Comparison of ENCODE assay signal across 16 mouse cellular contexts in the genomic region with DNA sequence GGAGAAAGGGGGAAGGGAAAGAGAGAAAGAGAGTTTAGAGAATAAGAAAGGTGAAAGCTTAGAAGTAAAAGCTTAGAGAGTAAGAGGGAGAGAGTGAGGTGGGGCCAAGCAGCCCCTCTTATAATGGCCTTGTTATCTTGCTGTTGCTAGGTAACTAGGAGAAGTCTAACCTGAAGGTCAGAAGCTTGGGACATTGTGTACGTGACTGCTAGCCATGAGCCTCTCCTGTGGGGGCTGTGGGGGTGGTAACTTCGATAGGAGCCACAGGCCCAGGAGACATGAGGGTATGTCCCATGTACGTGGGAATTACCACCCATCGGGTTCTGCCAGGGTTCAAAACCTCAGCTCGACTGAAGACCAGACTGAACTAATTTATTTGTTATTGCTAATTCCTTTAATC.
DNase-seq lines count a peak whose midpoint lies in the region; ATAC-seq and TF ChIP-seq lines count a peak whose summit lies in the region.
"Had no signal": no experiment of that assay in that cellular context is flagged by ENCODE, and none has a peak within 500 bp of the region (broad histone marks: within the 10 kb centered on the region; RNA-seq: fewer than 3 reads in every experiment).

No protein-coding gene starts in this region.

- 0 out of 2 replicates have a peak overlapping the region, but pooled peaks have one; percentile 2 for H3K27ac ChIP-seq in kidney, postnatal 0 days
- H3K27ac ChIP-seq in kidney, embryonic 15.5 days, result no peak overlapping the region
- peak overlapping the region; percentile 72 for H3K27ac ChIP-seq in heart, embryonic 13.5 days (replicated peaks)

- no peaks in the 10 kb centered on the region; the same call in 1 of the 2 replicates for H3K9me3 ChIP-seq in kidney, postnatal 0 days (replicated peaks; ENCODE audit: low read length)
- H3K9me3 ChIP-seq in kidney, embryonic 15.5 days (replicated peaks), result peaks cover 7% of the 10 kb centered on the region; the same call in 1 of the 2 replicates
- peaks cover 12% of the 10 kb centered on the region for H3K9me3 ChIP-seq in heart, embryonic 13.5 days

- H3K9ac ChIP-seq in kidney, postnatal 0 days (ENCODE audit: low read depth, low read length), result no peak overlapping the region
- H3K9ac ChIP-seq in kidney, embryonic 15.5 days, result no peak overlapping the region
- no peak overlapping the region for H3K9ac ChIP-seq in heart, embryonic 13.5 days
- H3K9ac ChIP-seq: liver, postnatal 0 days had no signal

- no peaks in the 10 kb centered on the region for H3K27me3 ChIP-seq in kidney, postnatal 0 days (ENCODE audit: insufficient read depth, low read length)
- H3K27me3 ChIP-seq in kidney, embryonic 15.5 days, result no peaks in the 10 kb centered on the region
- H3K27me3 ChIP-seq in heart, embryonic 13.5 days (replicated peaks), result no peaks in the 10 kb centered on the region

- H3K36me3 ChIP-seq in kidney, postnatal 0 days (ENCODE audit: insufficient read depth, low read length), result 0 out of 2 replicates have a peak, but pooled peaks cover 3% of the 10 kb centered on the region
- H3K36me3 ChIP-seq in kidney, embryonic 15.5 days, result peaks cover 16% of the 10 kb centered on the region
- peaks cover 13% of the 10 kb centered on the region for H3K36me3 ChIP-seq in heart, embryonic 13.5 days

- no peak for ATAC-seq in kidney, postnatal 0 days (replicated peaks; ENCODE audit: low FRiP score, low read depth)
- no peak for ATAC-seq in kidney, embryonic 15.5 days (replicated peaks; ENCODE audit: low FRiP score)
- no peak for ATAC-seq in heart, embryonic 13.5 days (ENCODE audit: extremely low read depth, insufficient number of reproducible peaks, low FRiP score, low TSS enrichment)
- ATAC-seq: activated CD4-positive, CD25-positive, alpha-beta regulatory T cell, adult 4 months; hindbrain, embryonic 16.5 days; liver, postnatal 0 days had no signal

- H3K4me3 ChIP-seq in kidney, postnatal 0 days (replicated peaks; ENCODE audit: low read depth, low read length), result no peak overlapping the region
- H3K4me3 ChIP-seq in kidney, embryonic 15.5 days (replicated peaks), result no peak overlapping the region
- no peak overlapping the region for H3K4me3 ChIP-seq in heart, embryonic 13.5 days

- no peak overlapping the region for H3K4me2 ChIP-seq in kidney, postnatal 0 days (ENCODE audit: low read length)
- H3K4me2 ChIP-seq in kidney, embryonic 15.5 days, result no peak overlapping the region
- H3K4me2 ChIP-seq in heart, embryonic 13.5 days, result no peak overlapping the region

- 74% methylated on average over 5 of the region's 5 CpGs for WGBS in kidney, postnatal 0 days
- WGBS in kidney, embryonic 15.5 days, result 74% methylated on average over 5 of the region's 5 CpGs
- WGBS in heart, embryonic 13.5 days, result 67% methylated on average over 5 of the region's 5 CpGs

- TF ChIP-seq CTCF in kidney, postnatal 0 days (IDR thresholded peaks at IDR 0.05; ENCODE audit: low read depth), result no peak

- 0 out of 2 replicates have a peak, but pooled peaks cover 2% of the 10 kb centered on the region for H3K4me1 ChIP-seq in kidney, postnatal 0 days (replicated peaks; ENCODE audit: insufficient read depth, low read length)
- H3K4me1 ChIP-seq in kidney, embryonic 15.5 days, result peaks cover 6% of the 10 kb centered on the region; the same call in 1 of the 2 replicates
- H3K4me1 ChIP-seq in heart, embryonic 13.5 days, result peaks cover 32% of the 10 kb centered on the region

- peak; percentile 28 for DNase-seq in gastrocnemius, adult 18-20 months (ENCODE audit: low spot score)
- DNase-seq in gastrocnemius, postnatal 25 days, result no peak
- no peak for DNase-seq in kidney, postnatal 0 days (ENCODE audit: low spot score)
- peak; percentile 29 for DNase-seq in ES-CJ7 (ENCODE audit: low read depth, low spot score)
- no peak for DNase-seq in adrenal gland, postnatal 25 days
- no peak for DNase-seq in cerebellum, postnatal 14 days
- DNase-seq: liver; midbrain, embryonic 14.5 days; retina, postnatal 1 day; right cerebral cortex, postnatal 4 days; thymus, adult 2 months had no signal

Comparison
In these comparisons a context has a peak if more than half of its experiments do, and no peak if none do; other contexts are left out.
1. DNase-seq: peak in gastrocnemius, adult 18-20 months (single experiment) and ES-CJ7 (single experiment); none in gastrocnemius, postnatal 25 days (single experiment), kidney, postnatal 0 days (single experiment), adrenal gland, postnatal 25 days (single experiment) and cerebellum, postnatal 14 days (0 of 2).